Comparison of ENCODE assay signal across 17 mouse cellular contexts in the genomic region with DNA sequence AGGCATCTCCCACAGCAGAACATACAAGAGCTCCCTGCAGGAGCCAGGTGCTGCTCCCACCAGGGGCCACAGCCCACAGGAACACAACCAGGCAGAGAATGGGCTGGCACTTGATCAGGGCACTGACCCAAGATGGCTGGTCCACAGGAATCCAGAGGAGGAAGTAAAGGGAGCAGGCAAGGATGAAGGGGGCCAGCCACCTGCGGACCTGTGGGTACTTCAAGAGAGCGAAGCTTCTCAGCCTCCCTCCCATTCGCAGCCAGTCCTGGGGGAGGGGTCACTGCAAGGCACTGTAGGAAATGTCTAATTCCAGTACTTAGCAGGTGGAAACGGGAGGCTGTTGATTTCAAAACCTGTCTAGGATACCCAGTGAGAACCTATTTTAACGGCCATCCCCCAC. TPM values are rescaled to one million over a fixed set of nuclear protein-coding genes. Genes with fewer than 3 reads are reported as not detected.
A peak's percentile ranks its signal among the peaks of the same experiment; 100 is the strongest.
DNase-seq lines count a peak whose midpoint lies in the region; ATAC-seq and TF ChIP-seq lines count a peak whose summit lies in the region.
"Had no signal": no experiment of that assay in that cellular context is flagged by ENCODE, and none has a peak within 500 bp of the region (broad histone marks: within the 10 kb centered on the region; RNA-seq: fewer than 3 reads in every experiment).

No protein-coding gene starts in this region.

- peaks cover 41% of the 10 kb centered on the region for H3K36me3 ChIP-seq in spleen, adult 2 months (ENCODE audit: control insufficient read depth, insufficient read depth, low read length)
- H3K36me3 ChIP-seq in liver, embryonic 16.5 days (ENCODE audit: control insufficient read depth, insufficient read depth): peaks cover 29% of the 10 kb centered on the region
- peaks cover 27% of the 10 kb centered on the region for H3K36me3 ChIP-seq in forebrain, embryonic 16.5 days (ENCODE audit: control insufficient read depth, insufficient read depth)

- TF ChIP-seq POLR2A in cerebellum, adult 2 months (IDR thresholded peaks at IDR 0.05; ENCODE audit: borderline replicate concordance, insufficient read depth, low read length): no peak
- no peak for TF ChIP-seq POLR2A in spleen, adult 2 months (IDR thresholded peaks at IDR 0.05; ENCODE audit: low read depth, low read length)

- DNase-seq in cerebellum, adult 2 months: peak; percentile 47 to 55
- no peak for DNase-seq in cerebellum, adult 8-10 months
- DNase-seq in spleen, adult 2 months (ENCODE audit: low read depth in 1 of 2, low spot score in 2 of 2): no peak
- no peak for DNase-seq in spleen, postnatal 14 days (ENCODE audit: low spot score in 2 of 2)
- no peak for DNase-seq in layer of hippocampus, postnatal 10 days (ENCODE audit: low spot score in 2 of 2)
- DNase-seq: adrenal gland, postnatal 36 days; layer of hippocampus, postnatal 36 days; thymus, postnatal 36 days had no signal

- peak overlapping the region; percentile 80 for H3K4me2 ChIP-seq in liver, embryonic 16.5 days (ENCODE audit: low read depth, low read length)
- H3K4me2 ChIP-seq in forebrain, embryonic 16.5 days (ENCODE audit: low read length): no peak overlapping the region
- H3K4me2 ChIP-seq: hindbrain, embryonic 15.5 days; kidney, embryonic 15.5 days; neural tube, embryonic 15.5 days; stomach, embryonic 15.5 days had no signal

- H3K27me3 ChIP-seq in cerebellum, adult 2 months (ENCODE audit: control insufficient read depth, insufficient read depth, low read length): no peaks in the 10 kb centered on the region
- no peaks in the 10 kb centered on the region for H3K27me3 ChIP-seq in spleen, adult 2 months (ENCODE audit: control insufficient read depth, insufficient read depth, low read length)
- no peaks in the 10 kb centered on the region for H3K27me3 ChIP-seq in liver, embryonic 16.5 days (ENCODE audit: control insufficient read depth, insufficient read depth, low read depth, low read length)
- no peaks in the 10 kb centered on the region for H3K27me3 ChIP-seq in forebrain, embryonic 16.5 days (replicated peaks; ENCODE audit: control insufficient read depth, insufficient read depth, low read length)
- H3K27me3 ChIP-seq: hindbrain, embryonic 15.5 days; kidney, embryonic 15.5 days; neural tube, embryonic 15.5 days; stomach, embryonic 15.5 days had no signal

- TF ChIP-seq CTCF in cerebellum, adult 2 months (IDR thresholded peaks at IDR 0.05; ENCODE audit: borderline replicate concordance, insufficient read depth, low read depth, low read length): no peak
- TF ChIP-seq CTCF in spleen, adult 2 months (IDR thresholded peaks at IDR 0.05; ENCODE audit: extremely low read depth, insufficient read depth, insufficient read length, insufficient replicate concordance): no peak

- ATAC-seq in inflammation-experienced regulatory T-cells, adult 6 months: peak; percentile 32
- ATAC-seq in liver, embryonic 16.5 days (ENCODE audit: low read depth): peak; percentile 44
- ATAC-seq in forebrain, embryonic 16.5 days: no peak

- H3K9ac ChIP-seq in liver, embryonic 16.5 days (ENCODE audit: low read depth, low read length): peak overlapping the region; percentile 83
- H3K9ac ChIP-seq in forebrain, embryonic 16.5 days (replicated peaks; ENCODE audit: low read depth, low read length): no peak overlapping the region
- H3K9ac ChIP-seq: hindbrain, embryonic 15.5 days; kidney, embryonic 15.5 days; neural tube, embryonic 15.5 days; stomach, embryonic 15.5 days had no signal

- 43% methylated on average over 5 of the region's 5 CpGs for WGBS in cerebellum, adult 2 months
- WGBS in spleen, adult 2 months: 87% methylated on average over 5 of the region's 5 CpGs
- 23% methylated on average over 5 of the region's 5 CpGs for WGBS in liver, embryonic 16.5 days (ENCODE audit: insufficient replicate concordance)
- 92% methylated on average over 5 of the region's 5 CpGs for WGBS in forebrain, embryonic 16.5 days

- no peaks in the 10 kb centered on the region for H3K9me3 ChIP-seq in liver, embryonic 16.5 days (replicated peaks; ENCODE audit: control insufficient read depth, low read length)
- no peaks in the 10 kb centered on the region for H3K9me3 ChIP-seq in forebrain, embryonic 16.5 days (ENCODE audit: control insufficient read depth, low read length)
- H3K9me3 ChIP-seq: hindbrain, embryonic 15.5 days; kidney, embryonic 15.5 days; neural tube, embryonic 15.5 days; stomach, embryonic 15.5 days had no signal

- H3K27ac ChIP-seq in cerebellum, adult 2 months (ENCODE audit: insufficient read depth, low read length): 0 out of 2 replicates have a peak overlapping the region, but pooled peaks have one; percentile 11
- no peak overlapping the region for H3K27ac ChIP-seq in spleen, adult 2 months (ENCODE audit: insufficient read depth, low read length)
- H3K27ac ChIP-seq in liver, embryonic 16.5 days (ENCODE audit: low read length): peak overlapping the region; percentile 98
- no peak overlapping the region for H3K27ac ChIP-seq in forebrain, embryonic 16.5 days (ENCODE audit: low read length)
- H3K27ac ChIP-seq: hindbrain, embryonic 15.5 days; kidney, embryonic 15.5 days; neural tube, embryonic 15.5 days; stomach, embryonic 15.5 days had no signal

- no peak overlapping the region for H3K4me3 ChIP-seq in cerebellum, adult 2 months (replicated peaks; ENCODE audit: insufficient read depth, low read depth, low read length)
- 0 out of 2 replicates have a peak overlapping the region, but pooled peaks have one; percentile 6 for H3K4me3 ChIP-seq in spleen, adult 2 months (ENCODE audit: extremely low read depth, insufficient read depth, insufficient read length)
- H3K4me3 ChIP-seq in liver, embryonic 16.5 days (ENCODE audit: low read depth, low read length): peak overlapping the region; percentile 72
- H3K4me3 ChIP-seq in forebrain, embryonic 16.5 days (replicated peaks; ENCODE audit: low read length): no peak overlapping the region
- H3K4me3 ChIP-seq: hindbrain, embryonic 15.5 days; kidney, embryonic 15.5 days; neural tube, embryonic 15.5 days; stomach, embryonic 15.5 days had no signal

- peaks cover 6% of the 10 kb centered on the region; the same call in 1 of the 2 replicates for H3K4me1 ChIP-seq in cerebellum, adult 2 months (ENCODE audit: control insufficient read depth, insufficient read depth, low read length)
- H3K4me1 ChIP-seq in spleen, adult 2 months (ENCODE audit: control insufficient read depth, insufficient read depth, insufficient read length): no peaks in the 10 kb centered on the region
- peaks cover 62% of the 10 kb centered on the region for H3K4me1 ChIP-seq in liver, embryonic 16.5 days (ENCODE audit: control insufficient read depth, low read depth, low read length)
- H3K4me1 ChIP-seq in forebrain, embryonic 16.5 days (replicated peaks; ENCODE audit: control insufficient read depth, insufficient read depth, low read length): no peaks in the 10 kb centered on the region
- H3K4me1 ChIP-seq: hindbrain, embryonic 15.5 days; kidney, embryonic 15.5 days; neural tube, embryonic 15.5 days; stomach, embryonic 15.5 days had no signal

RNA-seq across cellular contexts. Expression of a gene that starts 1.6 kb away (rescaled TPM):
- 45.2 and 47.9 TPM in 2 replicates for polyA plus RNA-seq in cerebellum, adult 2 months (2012; rRNA removed)
- polyA plus RNA-seq in spleen, adult 2 months (2012; rRNA removed): 31.9 and 32.7 TPM in 2 replicates
- 1 to 10 TPM; 3.1 to 4.1 (median 4.0) TPM for polyA plus RNA-seq in inflammation-experienced regulatory T-cells, adult 6 months (2017; shearing (Covaris generic))
- 38.2 and 39.0 TPM in 2 replicates for polyA plus RNA-seq in liver, embryonic 16.5 days (2015; fragmentation: Nextera tagmentation; extraction: Ambion mirVana)
- 10 to 100 TPM; 13.9 to 18.5 TPM for total RNA-seq in layer of hippocampus, postnatal 10 days (2021)
- 2.0 and 2.9 TPM in 2 replicates for polyA plus RNA-seq in forebrain, embryonic 16.5 days (2015; fragmentation: Nextera tagmentation; extraction: Ambion mirVana)

RNA-seq across cellular contexts. Expression of a gene that starts 25.7 kb away (rescaled TPM):
- 1.4 TPM in 2 replicates for polyA plus RNA-seq in cerebellum, adult 2 months (2012; rRNA removed)
- 0.07 and 0.11 TPM in 2 replicates for polyA plus RNA-seq in spleen, adult 2 months (2012; rRNA removed)
- polyA plus RNA-seq in inflammation-experienced regulatory T-cells, adult 6 months (2017; shearing (Covaris generic)): not detected
- 0.02 TPM in 1 of 2 replicates, not detected in the other for polyA plus RNA-seq in liver, embryonic 16.5 days (2015; fragmentation: Nextera tagmentation; extraction: Ambion mirVana)
- 1 to 10 TPM; 1.1 TPM for total RNA-seq in layer of hippocampus, postnatal 10 days (2021)
- polyA plus RNA-seq in forebrain, embryonic 16.5 days (2015; fragmentation: Nextera tagmentation; extraction: Ambion mirVana): 0.63 and 0.70 TPM in 2 replicates
- total RNA-seq: adrenal gland, postnatal 36 days; monocyte, adult 5-6 weeks had no signal
- polyA plus RNA-seq: limb, embryonic 11.5 days had no signal

RNA-seq across cellular contexts. Expression of a gene that starts 29.2 kb away (rescaled TPM):
- 130 and 136 TPM in 2 replicates for polyA plus RNA-seq in cerebellum, adult 2 months (2012; rRNA removed)
- 136 and 159 TPM in 2 replicates for polyA plus RNA-seq in spleen, adult 2 months (2012; rRNA removed)
- polyA plus RNA-seq in inflammation-experienced regulatory T-cells, adult 6 months (2017; shearing (Covaris generic)): 10 to 100 TPM in 1 of 3 experiments, 1 to 10 TPM in 2; 7.7 to 13.6 (median 9.7) TPM
- polyA plus RNA-seq in liver, embryonic 16.5 days (2015; fragmentation: Nextera tagmentation; extraction: Ambion mirVana): 2.4 and 3.4 TPM in 2 replicates
- total RNA-seq in layer of hippocampus, postnatal 10 days (2021): 100 to 1,000 TPM; 112 to 121 TPM
- polyA plus RNA-seq in forebrain, embryonic 16.5 days (2015; fragmentation: Nextera tagmentation; extraction: Ambion mirVana): 7.6 and 7.8 TPM in 2 replicates

RNA-seq across cellular contexts. Expression of a gene that starts 55.3 kb away (rescaled TPM):
- polyA plus RNA-seq in cerebellum, adult 2 months (2012; rRNA removed): 94.5 and 96.8 TPM in 2 replicates
- 32.2 and 37.3 TPM in 2 replicates for polyA plus RNA-seq in spleen, adult 2 months (2012; rRNA removed)
- polyA plus RNA-seq in inflammation-experienced regulatory T-cells, adult 6 months (2017; shearing (Covaris generic)): 10 to 100 TPM; 41.5 to 52.0 (median 46.5) TPM
- 46.8 and 49.1 TPM in 2 replicates for polyA plus RNA-seq in liver, embryonic 16.5 days (2015; fragmentation: Nextera tagmentation; extraction: Ambion mirVana)
- total RNA-seq in layer of hippocampus, postnatal 10 days (2021): 10 to 100 TPM; 93.2 to 97.2 TPM
- 136 and 156 TPM in 2 replicates for polyA plus RNA-seq in forebrain, embryonic 16.5 days (2015; fragmentation: Nextera tagmentation; extraction: Ambion mirVana)

Comparison
In these comparisons a context has a peak if more than half of its experiments do, and no peak if none do; other contexts are left out.
1. DNase-seq: peak in cerebellum, adult 2 months (2 of 2); none in cerebellum, adult 8-10 months (single experiment), spleen, adult 2 months (0 of 2), spleen, postnatal 14 days (0 of 2) and layer of hippocampus, postnatal 10 days (0 of 2).
2. H3K27ac ChIP-seq: peak in cerebellum, adult 2 months (single experiment) and liver, embryonic 16.5 days (single experiment); none in spleen, adult 2 months (single experiment) and forebrain, embryonic 16.5 days (single experiment).
3. H3K4me3 ChIP-seq: peak in spleen, adult 2 months (single experiment) and liver, embryonic 16.5 days (single experiment); none in cerebellum, adult 2 months (single experiment) and forebrain, embryonic 16.5 days (single experiment).